Mouse (Mus musculus) adipose tissue, adult 10 weeks (tissue): ENCODE data around the gene Arhgef18. TPM values are rescaled to one million over a fixed set of nuclear protein-coding genes. Genes with fewer than 3 reads are reported as not detected.

Experiments
- polyA plus RNA-seq: library from polyadenylated mRNA; stranded (reverse); fragments of 350-450 nt; fragmentation: Illumina TruSeq; extraction: RNeasy Lipid Tissue Mini Kit (QIAGEN cat#74804); gene quantifications from one replicate; pipeline ENCODE4 v1.2.3, GENCODE M21; 2014; ENCODE audit warnings: low read depth, low replicate concordance

Gene Arhgef18
- polyA plus RNA-seq = 20.4 TPM

GRCm38 (mm10) chr8:3392771-3393710 is at the start of gene Arhgef18:
Gene Arhgef18, plus strand, starts transcription at chr8:3393006.

GRCm38 (mm10) chr8:3353189-3353810 is 39.5 kb upstream of the Arhgef18 start, which contains the start of gene A430078G23Rik:
Gene A430078G23Rik, plus strand, starts transcription at chr8:3353415.

GRCm38 (mm10) chr8:3467006-3467885 is 74.4 kb downstream of the Arhgef18 start, which contains the start of gene Pex11g:
Gene Pex11g, minus strand, starts transcription at chr8:3467680.

GRCm38 (mm10) chr8:3470562-3470961 is 77.8 kb downstream of the Arhgef18 start, which contains the start of gene Tex45:
Gene Tex45, plus strand, starts transcription at chr8:3470862.

GRCm38 (mm10) chr8:3492901-3493844 is 100.4 kb downstream of the Arhgef18 start, which contains the start of gene Zfp358:
Gene Zfp358, plus strand, starts transcription at chr8:3493138.

GRCm38 (mm10) chr8:3500235-3501090 is 107.7 kb downstream of the Arhgef18 start, which contains the start of gene Mcoln1:
Gene Mcoln1, plus strand, starts transcription at chr8:3500457.

Other genes starting within 250 kb of the Arhgef18 start
- 30.4 TPM for gene Insr, start 113.4 kb upstream of the Arhgef18 start, polyA plus RNA-seq
- 0.57 TPM for gene A430078G23Rik, start 39.6 kb upstream of the Arhgef18 start, polyA plus RNA-seq
- gene Pex11g, start 74.7 kb downstream of the Arhgef18 start, polyA plus RNA-seq = 29.0 TPM
- 0.73 TPM for gene Tex45, start 77.9 kb downstream of the Arhgef18 start, polyA plus RNA-seq
- 21.0 TPM for gene Zfp358, start 100.1 kb downstream of the Arhgef18 start, polyA plus RNA-seq
- gene Mcoln1, start 107.5 kb downstream of the Arhgef18 start, polyA plus RNA-seq = 83.5 TPM
- gene Pnpla6, start 122.4 kb downstream of the Arhgef18 start, polyA plus RNA-seq = 49.1 TPM
- 6.5 TPM for gene C330021F23Rik, start 175.0 kb downstream of the Arhgef18 start, polyA plus RNA-seq
- 36.3 TPM for gene Camsap3, start 194.3 kb downstream of the Arhgef18 start, polyA plus RNA-seq
- 33.1 TPM for gene Xab2, start 228.3 kb downstream of the Arhgef18 start, polyA plus RNA-seq
- 68.9 TPM for gene Pet100, start 228.5 kb downstream of the Arhgef18 start, polyA plus RNA-seq
- not detected for gene Pcp2, start 232.5 kb downstream of the Arhgef18 start, polyA plus RNA-seq
- 92.1 TPM for gene Stxbp2, start 237.9 kb downstream of the Arhgef18 start, polyA plus RNA-seq